Mouse (Mus musculus) testis, adult 2 months (tissue): Measurements from ENCODE around the gene Gpr65.

Experiments
- CTCF ChIP-seq: fragments of 200-500 bp; IDR thresholded peaks from 2 replicates; pipeline ENCODE4 v1.5.1; 2012; ENCODE audit warnings: low read depth, mild to moderate bottlenecking, inconsistent platforms, low read length, moderate library complexity; ENCODE audit not compliant: control insufficient read depth, insufficient read depth, insufficient replicate concordance
- POLR2A ChIP-seq: fragments of 200-500 bp; IDR thresholded peaks from 2 replicates; pipeline ENCODE4 v1.6.1; 2012; ENCODE audit warnings: low read depth, mild to moderate bottlenecking, inconsistent platforms, low read length, moderate library complexity; ENCODE audit not compliant: control insufficient read depth

DNA sequence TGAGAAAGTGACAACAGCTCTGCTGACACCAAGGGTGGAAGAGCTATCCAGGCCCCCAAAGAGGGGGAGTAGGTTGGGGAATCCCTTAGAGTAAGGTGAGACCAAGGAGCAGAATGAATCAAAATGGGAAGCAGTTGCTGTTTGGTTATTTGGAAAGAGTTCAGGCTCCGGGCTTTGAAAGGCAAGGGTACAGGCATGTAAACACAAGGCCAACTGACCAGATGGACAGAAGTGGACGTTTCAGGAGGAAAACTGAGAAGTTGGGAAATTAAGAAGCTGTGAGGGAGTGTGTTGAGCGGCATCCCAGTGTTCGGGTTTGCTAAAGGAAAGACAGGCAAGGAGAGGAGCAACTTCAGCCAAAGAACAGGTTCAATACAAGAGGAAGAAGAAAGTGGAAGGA is 54.0 kb downstream of the Gpr65 start:
- TF ChIP-seq CTCF (no peak), POLR2A (no peak)
